Mouse (Mus musculus) heart, postnatal 0 days (tissue): ENCODE data around the gene Lrrc63.

Experiments used
- CTCF ChIP-seq: IDR thresholded peaks from 2 replicates; pipeline ENCODE4 v1.5.1; 2016; ENCODE audit warnings: antibody characterized with exemption, control low read depth, low read depth
- EP300 ChIP-seq: IDR thresholded peaks from 2 replicates; pipeline ENCODE4 v1.6.1; 2016; ENCODE audit warnings: antibody characterized with exemption, low read depth

- TF ChIP-seq EP300 (no peak), CTCF (no peak)
These were observed 45.9 kb upstream of the Lrrc63 start for GRCm38 (mm10) chr14:75176425-75177045.
